Mouse (Mus musculus) limb, embryonic 11.5 days (tissue): ENCODE results near the gene Sorbs1. TPM values are rescaled to one million over a fixed set of nuclear protein-coding genes. Genes with fewer than 3 reads are reported as not detected.

Experiments
- ATAC-seq: fragments of 200-750 bp; cut with Nextera tagmentation; 2 replicates; pipeline ENCODE4 v1.8.0; 2017; ENCODE audit warnings: low read depth; ENCODE audit not compliant: insufficient number of reproducible peaks, low FRiP score, low TSS enrichment
- DNase-seq: peaks from one replicate; pipeline ENCODE4 v3.0.0-alpha.2; 2015; ENCODE audit warnings: low spot score
- H3K27ac ChIP-seq: fragments of 300-500 bp; sonication (generic); replicated peaks from 2 replicates; pipeline ENCODE4 v1.5.1; 2014; ENCODE audit warnings: low read depth, mild to moderate bottlenecking, low read length
- H3K27me3 ChIP-seq: fragments of 300-500 bp; sonication (generic); 2 replicates; pipeline ENCODE4 v1.6.1; 2014; ENCODE audit warnings: mild to moderate bottlenecking, low read length, mixed read lengths; ENCODE audit not compliant: control insufficient read depth, insufficient read depth
- H3K36me3 ChIP-seq: fragments of 300-500 bp; sonication (generic); 2 replicates; pipeline ENCODE4 v1.6.1; 2014; ENCODE audit warnings: mild to moderate bottlenecking, low read length, moderate library complexity, mixed read lengths; ENCODE audit not compliant: control insufficient read depth, insufficient read depth
- H3K4me1 ChIP-seq: fragments of 300-500 bp; sonication (generic); 2 replicates; pipeline ENCODE4 v1.6.1; 2014; ENCODE audit warnings: low read length, mixed read lengths; ENCODE audit not compliant: control insufficient read depth, insufficient read depth
- H3K4me2 ChIP-seq: fragments of 300-500 bp; sonication (generic); 2 replicates; pipeline ENCODE4 v1.6.1; 2014; ENCODE audit warnings: low read depth, mild to moderate bottlenecking, moderate library complexity; ENCODE audit not compliant: severe bottlenecking
- H3K4me3 ChIP-seq: fragments of 300-500 bp; sonication (generic); 2 replicates; pipeline ENCODE4 v1.5.1; 2014; ENCODE audit warnings: low read depth, low read length
- H3K9ac ChIP-seq: fragments of 300-500 bp; sonication (generic); 2 replicates; pipeline ENCODE4 v1.6.1; 2014; ENCODE audit warnings: mild to moderate bottlenecking, low read length
- H3K9me3 ChIP-seq: fragments of 300-500 bp; sonication (generic); 2 replicates; pipeline ENCODE4 v1.6.1; 2016; ENCODE audit warnings: low read length; ENCODE audit not compliant: control insufficient read depth
- WGBS: fragments of 180-500 bp; shearing (Covaris S2); extraction: QIAGEN DNeasy Blood & Tissue Kit; methylation state at CpG from one replicate; pipeline ENCODE4 v1.1.7; 2014; 5-methylcytosine and 5-hydroxymethylcytosine counted together
- polyA plus RNA-seq: library from polyadenylated mRNA; unstranded; fragments of >200 nt; fragmentation: Nextera tagmentation; extraction: Ambion mirVana; gene quantifications from 2 replicates; pipeline ENCODE4 v1.2.1, GENCODE M21; 2014

The Sorbs1 gene
- polyA plus RNA-seq, 1 experiment from 2014 or later, result 25.8 TPM

- Histone ChIP-seq H3K9me3 (no peaks in the 10 kb centered on the region), H3K27ac (no peak overlapping the region), H3K4me3 (no peak overlapping the region), H3K36me3 (no peaks in the 10 kb centered on the region), H3K27me3 (no peaks in the 10 kb centered on the region), H3K9ac (no peak overlapping the region), H3K4me1 (no peaks in the 10 kb centered on the region), H3K4me2 (no peak overlapping the region)
- DNase-seq (no peak), ATAC-seq (no peak)
- 91% methylated on average over 6 of the region's 6 CpGs for WGBS
Measured at GRCm38 (mm10) chr19:40290099-40290724, 223.4 kb downstream of the Sorbs1 start.

DNA sequence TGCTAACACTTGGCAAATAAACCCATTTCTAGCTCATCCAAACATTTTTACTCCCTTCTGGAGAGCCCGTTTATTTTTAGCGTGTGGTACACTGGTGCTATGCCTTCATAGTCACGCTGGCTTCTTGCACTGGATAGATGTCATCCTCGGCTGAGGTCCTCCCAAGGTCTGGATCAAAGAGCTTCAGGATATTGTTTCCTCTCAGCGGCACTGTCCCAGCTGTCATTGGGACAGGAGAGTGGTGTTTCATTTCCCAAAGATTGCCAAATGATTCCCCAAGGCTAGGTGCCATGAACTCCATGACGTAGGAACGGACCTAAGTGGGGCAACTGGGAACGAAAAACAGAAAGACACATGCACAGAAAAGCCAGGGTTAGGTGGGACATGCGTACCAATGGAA lies 225.2 kb downstream of the Sorbs1 start:
- WGBS, result 93% methylated on average over 9 of the region's 9 CpGs
- Histone ChIP-seq H3K4me1 (no peaks in the 10 kb centered on the region), H3K9me3 (no peaks in the 10 kb centered on the region), H3K4me3 (no peak overlapping the region), H3K27me3 (no peaks in the 10 kb centered on the region), H3K27ac (no peak overlapping the region), H3K9ac (no peak overlapping the region), H3K4me2 (no peak overlapping the region), H3K36me3 (no peaks in the 10 kb centered on the region)
- no peak for ATAC-seq
- DNase-seq, result no peak

DNA sequence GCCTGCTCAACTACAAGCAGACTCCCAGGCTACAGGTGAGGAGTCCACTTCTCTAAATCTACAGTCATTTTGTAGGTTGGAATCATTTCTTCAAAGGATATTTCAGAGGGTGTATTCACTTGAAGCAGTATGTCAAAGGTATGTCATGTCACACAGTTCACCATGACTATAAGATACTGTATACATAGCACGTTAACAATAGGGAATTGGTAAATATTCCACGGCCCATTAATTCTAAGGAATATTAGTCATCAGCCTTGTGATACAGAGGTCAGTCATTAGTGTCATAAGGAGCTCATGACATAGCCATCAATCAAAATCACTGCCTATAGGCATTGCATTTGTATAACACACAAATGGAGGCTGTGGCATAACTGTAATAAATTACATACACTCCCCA lies 228.9 kb downstream of the Sorbs1 start:
- Histone ChIP-seq H3K36me3 (no peaks in the 10 kb centered on the region), H3K27ac (no peak overlapping the region), H3K4me2 (no peak overlapping the region), H3K4me1 (no peaks in the 10 kb centered on the region), H3K9ac (no peak overlapping the region), H3K4me3 (no peak overlapping the region), H3K27me3 (no peaks in the 10 kb centered on the region), H3K9me3 (no peaks in the 10 kb centered on the region)
- no peak for DNase-seq
- ATAC-seq, result no peak
- WGBS, result 92% methylated on average over 2 of the region's 2 CpGs

- Histone ChIP-seq H3K9ac (no peak overlapping the region), H3K27me3 (no peaks in the 10 kb centered on the region), H3K27ac (no peak overlapping the region), H3K4me2 (no peak overlapping the region), H3K9me3 (no peaks in the 10 kb centered on the region), H3K4me1 (no peaks in the 10 kb centered on the region), H3K4me3 (no peak overlapping the region), H3K36me3 (no peaks in the 10 kb centered on the region)
- 71% methylated on average over 2 of the region's 2 CpGs for WGBS
- no peak for DNase-seq
- no peak for ATAC-seq
Measured at GRCm38 (mm10) chr19:40283415-40283814, 230.2 kb downstream of the Sorbs1 start.

DNA sequence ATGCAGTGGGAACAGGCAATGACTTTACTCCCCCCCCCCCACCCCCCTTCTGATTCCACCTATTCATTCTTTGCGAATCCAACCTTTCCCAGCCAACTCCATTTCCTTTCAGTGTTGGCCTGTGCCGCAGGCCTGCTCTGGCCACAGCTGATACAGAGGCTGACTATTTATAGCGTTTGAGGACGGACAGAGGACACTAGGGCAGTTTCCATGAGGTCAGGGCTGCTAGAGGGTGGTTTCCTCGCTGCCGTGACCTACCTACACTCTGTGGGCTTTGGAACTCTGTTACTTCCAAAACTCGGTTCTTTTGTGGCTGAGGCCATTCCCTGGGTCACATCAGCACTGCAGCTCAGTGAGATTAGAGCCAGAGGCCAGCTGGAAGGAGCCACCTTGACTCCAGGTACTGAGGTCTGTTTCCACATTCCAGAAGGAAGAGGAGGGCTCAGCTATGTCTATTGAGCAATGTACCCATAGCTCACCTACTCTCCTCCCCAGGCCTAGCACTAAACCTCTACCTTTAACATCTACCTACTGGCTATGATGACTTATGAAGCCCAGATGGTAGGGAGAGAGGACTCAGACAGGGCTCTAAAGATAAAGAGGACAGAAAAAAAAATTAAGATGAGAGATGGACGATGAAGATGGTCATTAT lies 235.1 kb downstream of the Sorbs1 start:
- Histone ChIP-seq H3K27ac (no peak overlapping the region), H3K9ac (no peak overlapping the region), H3K27me3 (no peaks in the 10 kb centered on the region), H3K4me3 (no peak overlapping the region), H3K4me2 (no peak overlapping the region), H3K36me3 (no peaks in the 10 kb centered on the region), H3K4me1 (no peaks in the 10 kb centered on the region), H3K9me3 (no peaks in the 10 kb centered on the region)
- DNase-seq (no peak), ATAC-seq (no peak)
- 82% methylated on average over 8 of the region's 8 CpGs for whole genome bisulfite sequencing

DNA sequence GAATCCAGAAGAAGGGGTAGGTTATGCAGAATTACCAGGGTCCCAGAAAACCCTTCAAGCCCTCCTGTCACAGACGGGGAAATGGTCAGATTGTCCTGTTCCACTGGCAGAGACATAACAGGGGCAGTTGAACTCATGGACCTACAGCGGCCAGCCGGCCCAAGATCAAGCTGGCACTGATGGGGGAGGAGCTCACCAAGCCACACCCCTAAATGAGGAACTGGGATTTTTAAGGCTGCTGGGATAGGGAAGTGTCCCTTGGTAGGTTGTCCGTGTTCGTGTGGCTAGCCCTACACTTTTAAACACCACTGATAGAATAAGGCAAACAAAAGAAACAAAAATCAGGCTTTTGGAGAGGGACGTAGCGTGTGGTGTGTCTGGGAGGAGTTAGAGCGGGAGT lies 236.1 kb downstream of the Sorbs1 start:
- no peak for DNase-seq
- ATAC-seq, result no peak
- Histone ChIP-seq H3K36me3 (no peaks in the 10 kb centered on the region), H3K27me3 (no peaks in the 10 kb centered on the region), H3K4me3 (no peak overlapping the region), H3K9ac (no peak overlapping the region), H3K4me1 (no peaks in the 10 kb centered on the region), H3K27ac (no peak overlapping the region), H3K4me2 (no peak overlapping the region), H3K9me3 (no peaks in the 10 kb centered on the region)
- 89% methylated on average over 8 of the region's 8 CpGs for WGBS

- peaks cover 14% of the 10 kb centered on the region for H3K27me3 ChIP-seq
- H3K27ac ChIP-seq, result no peak overlapping the region
- DNase-seq (no peak), ATAC-seq (no peak)
- no peaks in the 10 kb centered on the region for H3K9me3 ChIP-seq
- no peak overlapping the region for H3K9ac ChIP-seq
- no peaks in the 10 kb centered on the region for H3K36me3 ChIP-seq
- H3K4me2 ChIP-seq, result no peak overlapping the region
- WGBS, result 88% methylated on average over 14 of the region's 14 CpGs
- no peak overlapping the region for H3K4me3 ChIP-seq
- H3K4me1 ChIP-seq, result no peaks in the 10 kb centered on the region
Measured at GRCm38 (mm10) chr19:40275401-40276188, 238.0 kb downstream of the Sorbs1 start.

DNA sequence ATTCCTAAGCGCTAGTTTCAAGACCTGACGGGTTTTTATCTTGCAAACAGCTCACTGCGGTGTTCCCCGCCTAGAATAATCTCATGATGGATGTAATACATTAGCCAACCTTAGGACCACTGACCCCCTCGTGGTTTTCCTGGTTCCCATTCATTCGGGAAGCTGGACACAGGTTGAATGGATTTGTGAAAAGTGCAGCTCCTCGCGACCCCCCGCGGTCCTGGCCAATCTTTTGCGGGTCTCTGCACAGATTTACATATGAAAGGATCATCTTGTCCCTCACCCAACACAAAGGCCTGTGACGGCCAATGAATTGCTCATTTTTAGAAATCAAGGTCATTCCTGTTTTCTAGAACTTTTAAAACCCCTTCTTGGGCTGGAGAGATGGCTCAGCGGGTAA lies 240.9 kb downstream of the Sorbs1 start:
- Histone ChIP-seq H3K4me2 (no peak overlapping the region), H3K27ac (no peak overlapping the region), H3K27me3 (peaks cover 21% of the 10 kb centered on the region), H3K9ac (no peak overlapping the region), H3K4me3 (no peak overlapping the region), H3K36me3 (no peaks in the 10 kb centered on the region), H3K4me1 (no peaks in the 10 kb centered on the region), H3K9me3 (no peaks in the 10 kb centered on the region)
- ATAC-seq (no peak), DNase-seq (no peak)
- WGBS, result 49% methylated on average over 13 of the region's 13 CpGs
